Mouse (Mus musculus) brain, embryonic 14.5 days (tissue): Measurements from ENCODE around the gene Hspbap1.

Experiments
- CTCF ChIP-seq: fragments of 200-500 bp; IDR thresholded peaks from 2 replicates; pipeline ENCODE4 v1.5.1; 2012; ENCODE audit warnings: inconsistent platforms, mild to moderate bottlenecking, moderate library complexity, borderline replicate concordance; ENCODE audit not compliant: insufficient read depth, insufficient read length; ENCODE audit errors: extremely low read depth
- POLR2A ChIP-seq: fragments of 200-500 bp; IDR thresholded peaks from 2 replicates; pipeline ENCODE4 v1.6.1; 2012; ENCODE audit warnings: mild to moderate bottlenecking, inconsistent platforms, borderline replicate concordance; ENCODE audit not compliant: poor library complexity, insufficient read depth, insufficient read length, severe bottlenecking; ENCODE audit errors: extremely low read depth

- TF ChIP-seq CTCF (no peak), POLR2A (no peak)
Observed at GRCm38 (mm10) chr16:35869126-35869525, 99.0 kb downstream of the Hspbap1 start.
